Mouse (Mus musculus) right cerebral cortex, postnatal 10 days (tissue): Measurements from ENCODE around the gene Nck2.

Source experiments
- DNase-seq, 2 experiments: peaks; one replicate each; pipeline ENCODE4 v3.0.0; 2021; ENCODE audit warnings: low spot score in 2 of 2

Nck2 gene

DNA sequence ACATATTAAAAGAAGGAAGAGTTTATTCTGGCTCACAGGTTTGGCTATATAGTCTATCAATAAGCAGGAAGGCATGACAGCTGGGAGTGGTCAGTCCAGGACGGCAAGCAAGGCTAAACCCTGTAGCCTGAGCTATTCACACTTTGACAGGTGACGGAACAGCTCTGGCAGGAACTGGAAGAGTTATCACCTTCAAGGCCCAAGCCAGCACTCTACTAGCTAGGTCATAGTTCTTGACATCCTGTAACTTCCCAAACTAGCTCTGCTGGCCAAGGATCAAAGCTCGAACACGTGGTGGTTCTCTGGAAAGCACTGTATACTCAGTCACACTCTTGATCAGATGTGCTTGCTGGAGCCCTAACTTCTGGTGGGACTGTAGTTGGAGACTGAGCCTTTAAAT, 10.5 kb upstream of the Nck2 start:
- no peak for DNase-seq

GRCm38 (mm10) chr1:43436554-43436953, 7.8 kb upstream of the Nck2 start:
- DNase-seq, result no peak

- DNase-seq, result no peak
These were observed 5.1 kb upstream of the Nck2 start for GRCm38 (mm10) chr1:43439261-43439660.

- no peak for DNase-seq
These were observed 1.8 kb upstream of the Nck2 start for GRCm38 (mm10) chr1:43442568-43442967.

GRCm38 (mm10) chr1:43445170-43446088, 1.1 kb downstream of the Nck2 start:
- peak; percentile 80 to 83 for DNase-seq

DNA sequence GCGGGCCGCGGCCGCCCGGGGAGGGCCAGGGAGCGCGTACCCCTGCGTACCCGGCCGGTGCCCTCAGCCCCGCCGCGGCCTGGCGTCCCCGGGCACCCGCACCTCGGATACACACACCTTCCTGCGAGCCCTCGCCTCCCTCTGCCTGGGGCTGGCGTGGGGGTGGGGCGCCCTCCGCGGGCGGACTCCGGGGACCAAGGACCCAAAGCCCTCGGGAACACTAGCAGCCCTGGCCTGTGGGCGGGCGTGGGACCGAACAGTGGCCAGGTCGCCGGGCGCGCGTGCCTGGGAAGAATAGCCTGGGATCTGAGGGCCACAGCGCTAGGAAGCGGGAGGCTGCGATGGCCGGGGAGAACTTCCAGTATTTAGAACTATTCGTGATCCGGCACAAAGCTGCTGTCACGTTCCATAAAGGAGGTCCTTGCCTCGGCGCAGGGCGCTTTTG, 1.7 kb downstream of the Nck2 start:
- peak; percentile 55 to 62 for DNase-seq

DNA sequence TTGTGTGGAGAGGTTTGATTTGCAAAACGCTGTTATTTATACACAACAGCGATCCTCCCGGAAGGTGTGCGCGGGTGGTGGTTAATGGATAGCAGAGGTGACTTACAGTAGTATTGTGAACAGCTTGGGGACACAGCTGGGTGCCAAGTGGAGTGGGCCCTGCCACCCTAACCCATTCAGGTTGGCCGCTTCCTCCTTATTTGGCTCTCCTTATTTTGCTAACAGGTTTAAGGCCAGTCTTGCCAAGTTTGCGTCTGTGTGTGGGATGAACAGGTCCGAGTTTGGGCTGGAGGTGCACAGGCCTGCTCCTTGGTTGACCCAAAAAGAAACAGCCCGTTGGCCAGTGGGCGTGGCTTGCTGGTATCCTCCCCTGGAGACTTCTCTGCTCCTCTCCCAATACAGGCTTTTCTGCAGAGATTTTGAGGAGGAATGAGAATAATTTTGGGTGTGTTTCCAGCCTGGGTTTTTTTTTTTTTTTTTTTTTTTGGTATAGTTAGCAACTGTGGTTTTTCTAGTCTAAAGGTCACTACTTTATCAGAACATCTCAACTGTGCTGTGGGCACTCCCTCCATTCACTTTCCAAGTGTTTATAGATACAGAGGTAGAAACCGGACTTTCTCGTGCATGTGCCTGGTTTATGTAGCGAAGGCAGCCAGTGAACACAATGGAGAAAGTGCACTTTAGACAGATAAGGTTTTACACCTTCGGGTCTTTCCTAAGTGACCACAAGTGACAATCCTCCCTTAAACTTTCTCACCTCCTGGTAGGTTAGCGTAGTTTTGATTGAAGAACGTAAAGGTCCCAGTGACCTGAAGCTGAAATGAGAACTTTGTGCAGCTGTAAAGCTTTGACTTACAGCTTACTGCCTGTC, 2.6 kb downstream of the Nck2 start:
- DNase-seq, result peak in 1 of 2 experiments; percentile 52

- no peak for DNase-seq
These were observed 3.4 kb downstream of the Nck2 start for GRCm38 (mm10) chr1:43447602-43448287.

- no peak for DNase-seq
These were observed 6.4 kb downstream of the Nck2 start for GRCm38 (mm10) chr1:43450811-43451210.

GRCm38 (mm10) chr1:43453683-43454082, 9.3 kb downstream of the Nck2 start:
- DNase-seq, result no peak

DNA sequence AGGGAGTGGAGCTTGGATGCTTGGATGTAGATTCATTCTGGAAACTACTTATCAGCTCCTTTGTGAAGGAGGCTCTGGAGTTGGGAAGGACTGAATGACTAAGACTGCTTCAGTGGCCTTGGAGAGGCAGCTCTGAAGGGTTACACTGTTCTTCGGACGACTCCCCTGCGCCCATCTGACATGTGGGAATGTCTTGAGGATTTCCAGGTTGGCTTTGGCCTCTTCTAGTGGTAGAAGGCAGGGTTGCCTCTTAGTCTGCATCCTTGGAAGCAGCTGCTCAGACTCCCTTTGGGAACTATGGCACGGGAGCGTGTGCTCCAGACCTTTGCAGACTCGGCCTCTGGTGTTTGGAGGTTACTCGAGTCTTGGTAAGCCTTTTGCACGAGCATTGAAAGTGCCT, 10.4 kb downstream of the Nck2 start:
- no peak for DNase-seq

DNA sequence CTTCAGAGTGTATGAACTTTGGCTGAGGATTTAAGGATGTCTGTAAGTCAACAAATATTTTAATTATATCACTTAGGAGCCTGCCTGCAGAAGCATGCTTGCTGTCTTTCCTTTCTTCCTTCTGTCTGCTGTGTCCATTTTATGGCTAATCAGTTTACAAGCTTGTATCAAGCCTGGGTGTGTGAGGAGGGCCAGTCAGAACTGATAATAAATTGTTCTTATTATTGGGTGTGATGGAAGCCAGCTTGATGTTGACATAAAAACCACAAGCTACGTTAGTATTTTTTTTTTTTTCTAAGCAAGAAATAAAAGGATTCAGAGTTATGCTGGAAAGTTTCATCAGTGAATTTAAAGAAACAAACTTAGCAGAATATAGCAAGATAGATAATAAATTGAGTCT, 10.8 kb downstream of the Nck2 start:
- no peak for DNase-seq

- DNase-seq, result no peak
These were observed 12.8 kb downstream of the Nck2 start for GRCm38 (mm10) chr1:43457012-43457766.

DNA sequence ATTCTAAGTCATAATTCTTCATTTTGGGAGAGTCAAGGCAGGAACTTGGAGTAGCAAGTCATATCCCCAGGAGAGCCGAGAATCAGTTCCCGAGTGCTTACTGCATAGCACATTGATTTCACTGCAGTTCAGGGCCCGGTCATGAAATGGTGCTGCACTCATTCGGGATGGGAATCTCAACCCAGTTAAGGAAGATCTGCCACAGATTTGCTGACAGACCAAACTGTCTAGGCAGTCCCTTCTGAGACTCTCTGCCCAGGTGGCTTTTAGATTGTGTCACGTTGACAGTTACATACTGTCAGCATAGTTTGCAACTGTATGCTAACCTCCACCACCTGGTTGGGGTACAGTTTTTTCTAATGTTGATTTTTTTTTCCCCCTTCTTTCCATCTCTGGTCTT, 16.1 kb downstream of the Nck2 start:
- no peak for DNase-seq

GRCm38 (mm10) chr1:43462666-43463065, 18.3 kb downstream of the Nck2 start:
- no peak for DNase-seq

- DNase-seq, result no peak
These were observed 19.7 kb downstream of the Nck2 start for GRCm38 (mm10) chr1:43463941-43464682.

- DNase-seq, result no peak
These were observed 20.6 kb downstream of the Nck2 start for GRCm38 (mm10) chr1:43464976-43465375.

DNA sequence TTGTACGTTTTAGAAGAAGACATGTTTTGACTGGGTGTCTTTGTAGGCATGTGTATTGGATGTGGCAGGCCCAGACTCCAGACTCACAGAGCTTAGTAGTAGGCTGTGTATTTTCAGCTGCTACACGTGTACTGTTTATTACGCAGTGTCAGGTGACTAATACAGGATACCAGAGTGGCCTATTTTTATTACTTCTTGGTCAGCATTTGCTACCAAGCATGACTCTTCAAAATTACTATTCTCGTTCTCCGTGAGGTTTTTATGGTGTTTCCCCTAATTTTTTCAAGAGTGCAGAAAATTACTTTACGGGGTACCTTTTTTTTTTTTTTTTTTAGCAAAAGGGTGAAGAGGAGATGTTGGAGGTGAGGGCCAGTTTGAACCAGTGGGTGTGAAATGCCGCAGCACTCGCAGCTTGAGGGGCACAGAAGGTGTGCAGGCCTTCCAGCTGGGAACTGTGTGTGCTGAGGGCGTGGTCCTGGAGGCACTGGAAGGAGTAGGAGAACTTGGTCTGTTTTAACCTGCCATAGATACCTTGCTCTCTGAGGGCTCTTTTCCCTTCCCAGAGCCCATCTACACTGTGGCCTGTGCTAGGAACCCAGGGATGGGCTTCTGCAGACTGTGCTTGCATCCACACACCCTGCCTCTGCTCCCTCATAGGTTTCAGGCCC, 21.7 kb downstream of the Nck2 start:
- DNase-seq, result no peak

GRCm38 (mm10) chr1:43467656-43468055, 23.3 kb downstream of the Nck2 start:
- no peak for DNase-seq

DNA sequence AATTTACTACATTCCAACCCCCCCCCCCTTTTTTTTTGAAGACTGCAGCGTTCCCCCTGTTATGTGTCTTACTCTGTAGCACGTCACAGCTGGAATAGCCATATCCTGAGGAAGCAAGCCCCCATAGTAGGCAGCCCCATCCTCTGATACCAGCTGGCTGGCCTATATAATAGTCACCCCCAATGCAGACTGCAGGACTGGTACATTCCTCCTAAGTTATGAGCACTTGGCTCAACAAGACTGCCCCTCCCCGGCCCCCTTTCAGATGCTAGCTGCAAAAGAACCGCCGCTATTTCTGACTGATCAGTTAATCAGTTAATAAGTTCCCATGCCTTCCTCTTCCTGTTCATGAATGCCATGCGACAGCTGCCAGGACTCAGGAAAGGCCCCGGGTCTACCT, 23.8 kb downstream of the Nck2 start:
- no peak for DNase-seq
